Mouse (Mus musculus) ovary, postnatal 36 days (tissue): ENCODE results near the gene Nr2c1.

Experiments
- DNase-seq: peaks from one replicate; pipeline ENCODE4 v3.0.0; 2022; ENCODE audit warnings: low spot score, mixed read lengths

Nr2c1 gene

DNA sequence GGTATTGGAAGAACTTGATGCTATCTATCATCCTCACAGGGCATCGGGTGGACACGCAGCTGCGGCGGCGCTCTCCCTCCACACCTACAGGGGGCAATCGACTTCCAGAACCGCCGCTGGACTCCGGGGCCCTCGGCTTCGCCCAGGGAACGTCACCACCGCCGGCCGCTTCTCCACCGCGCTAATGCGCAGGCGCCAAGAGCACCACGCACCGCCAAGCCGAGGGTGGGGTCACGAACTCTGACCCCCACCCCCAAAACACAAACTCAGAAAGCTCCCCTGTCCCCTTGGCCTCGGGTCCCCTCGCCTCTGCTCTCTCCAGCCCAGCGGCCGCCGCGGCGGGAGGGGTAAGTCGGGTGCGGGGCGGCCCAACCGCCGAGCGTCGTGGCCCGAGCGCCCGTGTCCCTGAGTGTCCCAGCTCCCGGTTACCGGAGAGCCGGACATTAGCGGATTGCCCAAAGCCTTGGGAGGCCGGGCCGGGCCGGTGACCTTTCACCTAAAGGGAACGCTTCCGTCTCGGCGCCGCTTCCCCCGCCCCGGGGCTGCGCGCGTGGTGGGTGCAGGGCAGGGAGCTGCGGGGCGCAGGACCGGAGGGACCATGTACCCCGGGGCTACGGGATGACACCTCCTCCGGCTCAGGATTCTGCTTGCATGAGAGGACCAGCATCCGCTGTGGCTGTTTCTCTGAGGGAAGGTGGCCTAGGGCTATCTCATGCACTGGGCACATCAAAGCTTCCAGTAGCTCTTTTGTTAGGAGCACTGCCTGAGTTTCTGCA is at the start of gene Nr2c1:
Nr2c1 (plus strand) TSS at position 268 of the 776 bp plus-strand sequence.
- DNase-seq = peak; percentile 90

DNA sequence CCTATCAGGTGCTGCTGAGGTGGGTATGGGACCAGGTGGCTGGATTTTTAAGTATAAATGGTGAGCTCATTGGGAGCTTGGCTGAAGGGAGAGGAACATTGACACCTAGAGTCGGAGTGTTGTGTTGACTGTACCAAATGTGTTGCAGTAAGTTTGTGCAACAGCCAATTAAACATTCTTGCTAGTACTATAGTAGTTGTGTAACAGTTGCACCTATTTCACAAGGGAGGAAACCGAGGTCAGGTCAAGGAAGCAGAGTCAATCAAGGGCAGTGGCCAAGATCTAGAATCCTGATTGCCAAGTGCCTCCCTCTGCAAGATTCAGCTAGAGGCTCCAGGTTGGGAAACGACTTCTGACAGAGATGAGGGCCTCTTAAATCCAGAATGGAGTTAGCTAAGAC is 49.7 kb upstream of the Nr2c1 start:
- no peak for DNase-seq

DNA sequence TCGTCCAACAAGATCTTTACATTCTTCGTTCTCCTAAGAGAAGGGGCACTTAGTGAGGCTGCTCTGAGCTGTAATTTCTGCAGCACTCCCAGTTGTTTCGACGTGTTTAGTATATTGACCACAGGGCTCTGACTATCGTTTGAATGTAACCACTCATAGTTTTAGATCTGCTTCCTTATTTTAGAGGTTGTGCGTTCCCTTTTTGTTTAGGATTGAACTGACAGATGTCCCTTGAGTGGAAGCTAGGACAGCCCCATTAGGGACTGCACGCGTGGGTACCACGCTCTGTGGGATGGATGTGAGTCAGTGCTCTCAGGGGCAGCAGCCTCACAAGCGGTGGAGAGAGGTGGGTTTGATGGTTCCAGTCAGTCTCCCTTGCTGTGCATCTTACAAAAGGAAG is 42.3 kb upstream of the Nr2c1 start:
- no peak for DNase-seq

DNA sequence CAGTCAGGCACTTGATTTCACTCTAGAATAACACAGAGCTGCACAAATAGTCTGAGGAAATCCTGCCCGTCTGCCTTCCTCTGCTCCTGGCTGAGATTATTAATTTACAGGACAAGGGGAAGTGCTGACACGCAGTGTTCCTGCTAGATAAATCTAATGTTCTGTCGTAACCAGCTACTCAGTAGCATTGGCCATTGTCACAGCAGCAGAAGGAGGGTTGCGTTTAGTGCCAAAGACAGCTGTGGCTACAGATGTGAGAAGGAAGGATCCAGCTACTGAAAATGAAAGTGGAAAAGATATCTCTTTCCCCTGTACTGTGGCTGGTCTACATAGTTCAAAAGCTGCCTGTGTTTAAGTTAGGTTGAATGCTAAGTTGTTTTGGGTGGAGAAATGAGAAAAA is 40.7 kb upstream of the Nr2c1 start:
- no peak for DNase-seq

- no peak for DNase-seq
Measured at GRCm38 (mm10) chr10:94107607-94108006, 40.2 kb upstream of the Nr2c1 start.

DNA sequence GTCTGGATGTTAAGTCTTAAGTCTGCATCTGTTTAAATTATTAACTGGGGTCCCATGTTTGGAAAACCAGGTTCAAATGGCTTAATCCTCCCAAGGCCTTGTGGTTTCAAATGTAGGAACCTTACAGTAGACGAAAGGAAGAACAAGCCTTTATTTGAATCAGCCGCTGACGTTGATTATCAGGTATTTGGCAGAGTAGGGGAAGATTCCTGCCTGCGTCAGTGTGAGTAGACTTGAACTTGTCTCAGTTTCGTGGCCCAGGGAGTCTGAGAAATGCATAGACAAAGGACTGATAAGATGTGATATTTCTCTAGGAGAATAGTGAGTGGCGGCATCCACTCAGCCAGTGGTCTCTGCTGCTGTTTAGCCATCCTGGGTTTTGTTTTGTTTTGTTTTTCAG is 39.0 kb upstream of the Nr2c1 start:
- no peak for DNase-seq

DNA sequence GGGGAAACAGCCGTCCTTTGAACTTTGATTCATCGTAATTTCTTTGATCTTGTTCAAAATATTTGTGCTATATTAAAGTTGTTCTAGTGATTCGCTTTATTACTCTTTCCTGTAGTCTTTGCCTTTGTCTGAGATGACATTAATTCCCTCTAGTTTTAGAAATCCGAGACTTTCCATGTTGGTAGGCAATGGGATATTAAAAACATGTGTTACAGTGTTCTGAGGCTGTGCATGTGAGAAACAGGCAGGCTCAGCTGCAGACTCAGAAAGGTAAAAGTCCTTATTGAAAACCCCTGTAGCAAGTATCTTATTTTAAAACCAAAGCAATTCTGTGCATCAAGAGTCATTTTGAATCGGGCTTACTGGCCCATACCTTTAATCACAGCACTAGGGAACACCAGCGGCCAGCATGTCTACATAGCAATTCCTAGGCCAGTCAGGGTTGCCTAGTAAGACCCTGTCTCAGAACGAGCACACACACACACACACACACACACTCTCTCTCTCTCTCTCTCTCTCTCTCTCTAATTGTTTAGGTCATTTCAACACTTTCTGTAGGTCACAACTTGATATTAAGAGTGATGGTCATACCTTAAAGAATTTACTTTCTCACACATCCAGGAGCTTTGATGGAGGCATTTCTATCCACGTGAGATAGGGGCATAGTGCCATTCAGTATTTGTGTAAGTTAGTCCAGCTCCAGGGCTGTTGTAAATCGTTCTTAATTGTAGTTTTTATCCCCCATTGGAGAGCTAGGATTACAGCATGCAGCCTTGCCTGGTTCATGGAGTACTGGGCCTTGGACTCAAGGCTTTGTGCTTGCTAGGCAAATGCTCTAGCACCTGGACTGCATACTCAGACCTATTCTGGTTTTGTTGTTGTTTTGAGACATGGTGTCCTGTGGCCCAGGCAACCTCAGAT is 36.7 kb upstream of the Nr2c1 start:
- DNase-seq = no peak

DNA sequence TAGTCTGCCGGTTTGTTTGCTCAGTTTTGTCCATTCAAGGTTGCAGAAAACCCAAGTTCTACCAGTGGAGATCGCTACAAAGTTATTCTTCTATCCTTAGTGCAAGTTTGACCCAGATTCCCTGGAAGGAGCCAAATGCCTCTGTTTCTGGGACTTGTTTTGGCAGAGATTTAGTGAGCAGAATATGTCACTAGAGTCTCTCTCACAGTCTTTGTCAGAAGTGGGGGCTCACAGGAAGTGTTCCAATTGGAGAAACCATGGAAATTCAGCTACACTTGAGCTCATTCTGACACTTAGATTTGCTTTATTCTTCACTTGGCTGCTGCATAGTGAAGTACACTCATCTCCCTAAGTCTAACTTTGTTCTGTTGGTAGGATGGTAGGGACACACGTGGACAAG is 35.6 kb upstream of the Nr2c1 start:
- no peak for DNase-seq

- peak; percentile 53 for DNase-seq
Measured at GRCm38 (mm10) chr10:94115893-94116599, 31.8 kb upstream of the Nr2c1 start.

- no peak for DNase-seq
Measured at GRCm38 (mm10) chr10:94116781-94117340, 31.0 kb upstream of the Nr2c1 start.

GRCm38 (mm10) chr10:94117916-94118315 is 29.9 kb upstream of the Nr2c1 start:
- DNase-seq = no peak

DNA sequence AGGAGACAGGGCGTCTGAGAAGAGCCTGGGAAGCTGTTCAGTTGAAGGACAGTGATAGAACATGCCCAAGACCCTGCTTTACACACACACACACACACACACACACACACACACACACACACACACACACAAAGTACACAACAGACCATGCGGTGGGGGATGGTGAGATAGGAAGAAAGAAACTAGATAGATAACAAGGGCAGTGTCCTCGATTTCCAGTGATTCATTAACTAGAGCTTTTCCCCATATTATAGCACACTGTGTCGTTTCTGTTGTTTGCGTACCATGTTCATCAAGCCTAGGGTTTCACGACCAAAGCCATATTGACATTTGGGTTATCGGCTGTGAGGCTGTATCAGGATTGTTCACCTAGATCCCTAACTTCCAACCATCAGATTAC is 28.8 kb upstream of the Nr2c1 start:
- DNase-seq = no peak

- no peak for DNase-seq
Measured at GRCm38 (mm10) chr10:94120676-94121075, 27.1 kb upstream of the Nr2c1 start.

DNA sequence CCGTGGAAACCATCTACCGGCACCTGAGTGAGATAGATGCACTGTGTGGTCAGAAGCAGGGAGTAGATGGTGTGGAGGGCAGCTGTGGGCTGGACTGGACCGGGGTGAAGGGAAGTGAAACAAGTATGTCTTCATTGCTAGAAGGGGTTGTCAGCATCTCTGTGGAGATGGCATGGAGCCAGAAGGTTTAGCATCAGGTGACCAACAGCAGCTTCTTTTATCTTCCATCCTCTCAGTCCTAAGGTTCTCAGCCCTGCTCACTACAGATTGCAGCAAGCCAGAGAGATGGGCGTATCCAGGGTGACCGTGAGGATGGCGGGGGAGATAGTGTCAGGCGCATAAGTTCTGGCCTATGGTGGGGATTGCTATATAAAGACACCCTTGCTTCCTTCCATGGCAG is 25.2 kb upstream of the Nr2c1 start:
- DNase-seq = no peak

- no peak for DNase-seq
Measured at GRCm38 (mm10) chr10:94123581-94123980, 24.2 kb upstream of the Nr2c1 start.

DNA sequence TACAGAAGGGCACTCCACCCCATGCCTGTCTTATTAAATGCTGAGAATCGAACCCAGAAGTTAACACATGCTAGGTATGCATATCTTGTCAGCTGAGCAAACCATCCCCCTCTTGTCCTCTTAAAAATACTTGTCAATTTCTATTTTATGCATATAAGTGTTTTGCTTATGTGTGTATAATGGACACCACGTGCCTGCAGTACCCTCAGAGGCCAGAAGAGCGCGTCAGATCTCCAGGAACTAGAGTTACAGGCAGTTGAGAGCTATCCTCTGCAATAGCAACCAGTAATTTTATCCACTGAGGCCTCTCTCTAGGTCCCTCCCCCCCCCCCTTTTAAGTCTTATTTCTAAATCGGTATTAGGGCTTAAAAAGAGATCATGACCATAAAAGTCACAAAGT is 23.4 kb upstream of the Nr2c1 start:
- DNase-seq = no peak

DNA sequence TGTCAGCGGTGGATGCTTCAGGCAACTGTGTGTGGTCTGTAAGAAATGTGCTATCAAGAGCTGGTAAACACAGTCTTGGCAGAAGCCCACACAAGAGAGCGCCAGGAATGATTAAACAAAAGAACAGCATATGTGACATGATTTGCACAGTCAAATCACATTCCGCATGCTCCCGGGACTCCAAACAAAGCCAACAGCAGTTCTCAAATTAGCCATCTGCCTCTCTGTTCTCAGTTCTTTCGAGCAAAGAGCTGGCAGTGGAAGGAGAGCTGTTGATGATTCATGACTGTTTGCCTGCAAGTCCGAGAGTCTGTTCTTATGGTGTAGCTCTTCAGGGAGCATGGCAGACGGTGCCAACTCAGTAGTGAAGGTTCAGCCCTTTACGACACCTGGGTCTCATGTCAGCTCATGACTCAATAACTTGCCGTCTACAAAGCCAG is 18.1 kb upstream of the Nr2c1 start:
- DNase-seq = no peak

DNA sequence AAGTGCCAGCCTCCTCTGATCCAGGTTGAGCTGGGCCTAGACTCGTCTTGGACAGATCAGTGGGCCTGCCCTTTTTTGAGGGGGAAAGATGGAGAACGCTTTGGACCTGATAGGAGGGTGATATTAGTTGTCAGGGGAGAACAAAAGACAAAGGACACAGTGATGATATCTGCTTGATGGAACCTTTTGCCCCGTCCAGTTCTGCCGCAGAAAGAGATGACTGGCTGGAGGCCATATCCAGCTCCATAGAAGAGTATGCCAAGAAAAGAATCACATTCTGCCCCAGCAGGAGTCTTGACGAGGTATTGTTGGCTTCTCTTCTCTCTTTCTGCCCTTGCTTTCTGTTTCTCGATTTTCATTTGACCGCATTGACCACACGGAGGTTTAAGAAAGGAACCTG is 14.7 kb upstream of the Nr2c1 start:
- no peak for DNase-seq

- no peak for DNase-seq
Measured at GRCm38 (mm10) chr10:94133674-94134073, 14.1 kb upstream of the Nr2c1 start.

- no peak for DNase-seq
Measured at GRCm38 (mm10) chr10:94134535-94135390, 13.1 kb upstream of the Nr2c1 start.

- DNase-seq = no peak
Measured at GRCm38 (mm10) chr10:94138890-94139482, 8.8 kb upstream of the Nr2c1 start.
